Mouse (Mus musculus): ENCODE results near the gene Col4a3. TPM values are rescaled to one million over a fixed set of nuclear protein-coding genes. Genes with fewer than 3 reads are reported as not detected.

Gene Col4a3
- total RNA-seq, 2 experiments from 2014 or later: 0.18 to 0.69 TPM

GRCm38 (mm10) chr1:82768269-82768668 lies 181.5 kb downstream of the Col4a3 start, which contains the start of gene Tm4sf20:
Gene Tm4sf20 (minus strand): TSS chr1:82768461.
- DNase-seq (ENCODE audit: low spot score in 2 of 2): no peak

GRCm38 (mm10) chr1:82771022-82771586 lies 184.4 kb downstream of the Col4a3 start, which contains the start of gene Gm47791:
Gene Gm47791 (minus strand): TSS chr1:82771243.
- DNase-seq (ENCODE audit: low spot score in 2 of 2): no peak

Other genes with a start within 250 kb of the Col4a3 start
- under 1 TPM; 0.65 to 0.89 TPM for gene Col4a4, start 72 bp upstream of the Col4a3 start, total RNA-seq (2021)
- 100 to 1,000 TPM; 272 to 287 TPM for gene Mff, start 138.0 kb downstream of the Col4a3 start, total RNA-seq (2021)
- gene Tm4sf20, start 181.5 kb downstream of the Col4a3 start, total RNA-seq (2021): not detected
- not detected for gene Gm47791, start 184.3 kb downstream of the Col4a3 start, total RNA-seq (2021)

Measured in layer of hippocampus, postnatal 10 days (tissue).